Mouse (Mus musculus): ENCODE measurements at regions not wholly inside any gene's neighbourhood (a gene's known extent, or its start where the extent isn't known, plus 50 kb on each side); places are given as distances from the start of the nearest gene placed in this dataset.
A peak's percentile ranks its signal among the peaks of the same experiment; 100 is the strongest.

GRCm38 (mm10) chr12:14687263-14687662 lies 535.4 kb upstream of the Fam84a start:
- intact Hi-C loops (cut with DNase I), result no loop called here
- no peak for DNase-seq

GRCm38 (mm10) chr12:14676230-14676629 lies 524.4 kb upstream of the Fam84a start:
- peak; percentile 1 for DNase-seq
- intact Hi-C loops (cut with DNase I), result no loop called here

GRCm38 (mm10) chr12:14665909-14666308 lies 514.1 kb upstream of the Fam84a start:
- intact Hi-C loops (cut with DNase I), result no loop called here
- DNase-seq, result peak; percentile 84

Data from left cerebral cortex, postnatal 4 days (tissue).